Mouse (Mus musculus): ENCODE measurements at regions not wholly inside any gene's neighbourhood (a gene's known extent, or its start where the extent isn't known, plus 50 kb on each side); places are given as distances from the start of the nearest gene placed in this dataset.

DNA sequence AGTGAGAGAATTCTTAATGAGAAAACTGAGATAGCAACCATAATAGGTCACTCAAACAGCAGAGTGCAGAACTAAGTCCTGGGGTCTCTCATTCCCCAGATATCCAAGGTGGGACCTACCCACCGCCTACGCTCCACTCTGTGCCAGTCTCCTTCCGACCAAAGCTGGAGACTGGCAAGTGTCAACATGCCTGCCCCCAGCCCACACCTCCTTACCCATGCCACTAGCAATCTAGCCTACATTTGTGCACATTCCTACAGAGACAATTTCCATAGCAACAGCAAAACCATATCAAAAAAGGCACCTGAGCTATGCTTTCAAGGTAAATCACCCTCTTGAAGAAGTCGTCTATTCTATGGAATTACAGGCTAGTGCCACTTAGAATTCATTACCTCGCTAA, 97.3 kb upstream of the Ankrd1 start:
- H3K27ac ChIP-seq = no peak overlapping the region
- H3K4me1 ChIP-seq = peaks cover 21% of the 10 kb centered on the region
- 67% methylated on average over 5 of the region's 5 CpGs for WGBS
- no peaks in the 10 kb centered on the region for H3K27me3 ChIP-seq
- no peak overlapping the region for H3K4me2 ChIP-seq
- ATAC-seq (ENCODE audit: borderline replicate concordance, extremely low read depth, low FRiP score, low TSS enrichment) = no peak
- no peak overlapping the region for H3K4me3 ChIP-seq
- H3K9ac ChIP-seq = no peak overlapping the region
- H3K9me3 ChIP-seq = no peaks in the 10 kb centered on the region
- no peaks in the 10 kb centered on the region for H3K36me3 ChIP-seq

DNA sequence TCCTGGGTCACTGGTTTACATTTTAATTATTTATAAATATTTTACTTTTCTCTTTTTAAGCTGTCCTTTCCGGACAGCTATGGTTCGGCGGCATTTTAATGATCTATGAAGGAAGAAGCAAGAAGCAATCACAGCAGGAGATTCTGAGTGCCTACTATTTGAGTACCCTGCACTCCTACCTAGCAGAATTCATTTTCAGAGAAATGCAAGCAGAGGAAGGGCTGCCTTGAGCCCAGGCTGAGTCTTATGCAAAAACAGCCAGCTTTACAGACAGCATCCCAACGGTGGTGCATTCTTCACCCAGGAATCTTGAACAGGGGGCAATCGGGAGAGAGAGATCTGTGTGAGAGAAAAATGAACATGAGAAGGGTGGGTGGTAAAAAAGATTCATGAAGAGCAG, 97.7 kb upstream of the Ankrd1 start:
- ATAC-seq (ENCODE audit: borderline replicate concordance, extremely low read depth, low FRiP score, low TSS enrichment) = no peak
- Histone ChIP-seq H3K9ac (no peak overlapping the region), H3K4me1 (peaks cover 21% of the 10 kb centered on the region), H3K4me3 (no peak overlapping the region), H3K4me2 (no peak overlapping the region), H3K36me3 (no peaks in the 10 kb centered on the region), H3K27ac (no peak overlapping the region), H3K9me3 (no peaks in the 10 kb centered on the region), H3K27me3 (no peaks in the 10 kb centered on the region)
- WGBS = 59% methylated on average over 5 of the region's 5 CpGs

DNA sequence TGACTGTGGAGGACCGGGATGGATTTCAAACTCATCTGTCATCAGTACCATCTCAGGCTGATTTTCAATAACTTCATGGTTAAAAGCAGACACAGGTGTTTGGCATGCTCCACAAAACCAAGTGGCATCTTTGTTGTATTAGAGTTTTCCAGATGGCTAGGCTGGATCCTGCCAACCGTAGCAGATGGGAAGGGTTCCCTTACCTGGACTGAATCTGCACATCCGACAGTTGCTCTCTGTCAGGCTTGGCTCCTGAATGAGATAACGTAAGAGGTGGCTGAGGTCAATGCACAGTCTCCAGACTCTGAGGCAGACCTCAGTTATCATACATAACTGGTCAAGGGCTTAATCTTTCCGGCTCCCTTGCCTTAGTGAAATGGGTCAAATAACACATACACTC, 99.0 kb upstream of the Ankrd1 start:
- ATAC-seq (ENCODE audit: borderline replicate concordance, extremely low read depth, low FRiP score, low TSS enrichment) = no peak
- no peaks in the 10 kb centered on the region for H3K36me3 ChIP-seq
- WGBS = 76% methylated on average over 5 of the region's 5 CpGs

DNA sequence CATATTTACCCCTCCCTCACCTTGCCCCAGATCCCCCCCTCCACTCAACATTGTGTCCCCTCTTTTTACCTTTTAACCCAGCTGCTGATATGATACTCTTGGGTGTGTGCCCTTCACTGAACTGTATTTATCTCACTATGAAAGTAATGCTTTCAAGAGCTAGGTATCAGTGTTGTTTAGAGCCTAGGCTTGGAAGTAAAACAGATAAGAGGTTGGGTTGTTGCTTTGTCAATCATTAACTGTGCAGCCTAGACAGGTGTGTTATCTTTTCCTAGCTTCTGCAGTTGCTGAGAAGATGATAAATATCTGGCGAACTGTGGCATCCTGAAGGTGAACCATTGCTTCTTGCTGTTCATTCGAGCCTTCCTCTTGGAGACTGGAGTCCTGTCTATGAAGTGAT, 101.2 kb upstream of the Ankrd1 start:
- Histone ChIP-seq H3K4me2 (no peak overlapping the region), H3K9me3 (no peaks in the 10 kb centered on the region), H3K36me3 (no peaks in the 10 kb centered on the region), H3K27ac (no peak overlapping the region), H3K9ac (no peak overlapping the region), H3K4me1 (peaks cover 5% of the 10 kb centered on the region; the same call in 1 of the 2 replicates), H3K27me3 (no peaks in the 10 kb centered on the region), H3K4me3 (no peak overlapping the region)
- WGBS = 58% methylated on average over 2 of the region's 2 CpGs
- no peak for ATAC-seq (ENCODE audit: borderline replicate concordance, extremely low read depth, low FRiP score, low TSS enrichment)

More for the DNA sequence above, 99.0 kb upstream of the Ankrd1 start:
- H3K9me3 ChIP-seq = no peaks in the 10 kb centered on the region
- H3K9ac ChIP-seq = no peak overlapping the region
- H3K27ac ChIP-seq = no peak overlapping the region
- H3K27me3 ChIP-seq = no peaks in the 10 kb centered on the region
- H3K4me2 ChIP-seq = no peak overlapping the region
- H3K4me3 ChIP-seq = no peak overlapping the region
- H3K4me1 ChIP-seq = peaks cover 16% of the 10 kb centered on the region

DNA sequence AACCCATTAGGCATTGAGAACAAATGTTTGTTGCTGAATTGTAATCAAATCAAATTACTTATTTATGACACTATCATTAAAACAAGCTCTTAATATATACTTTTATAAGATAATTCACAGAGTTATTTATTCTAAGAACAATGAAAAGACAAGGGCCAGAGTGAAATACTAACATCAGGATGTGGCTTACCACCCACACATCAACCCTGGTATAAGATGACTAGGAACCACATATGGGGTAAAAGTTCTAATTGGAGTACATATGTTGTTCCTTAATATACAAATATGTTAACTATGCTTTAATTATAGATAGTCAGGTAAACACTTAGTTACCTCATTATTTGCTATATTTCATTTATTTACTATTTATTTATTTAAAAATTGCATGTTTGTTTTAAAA, 101.7 kb upstream of the Ankrd1 start:
- no peak overlapping the region for H3K9ac ChIP-seq
- H3K27ac ChIP-seq = no peak overlapping the region
- no peak overlapping the region for H3K4me3 ChIP-seq
- no peaks in the 10 kb centered on the region for H3K9me3 ChIP-seq
- ATAC-seq (ENCODE audit: borderline replicate concordance, extremely low read depth, low FRiP score, low TSS enrichment) = no peak
- H3K27me3 ChIP-seq = no peaks in the 10 kb centered on the region
- H3K36me3 ChIP-seq = no peaks in the 10 kb centered on the region
- H3K4me1 ChIP-seq = peaks cover 5% of the 10 kb centered on the region; the same call in 1 of the 2 replicates
- no peak overlapping the region for H3K4me2 ChIP-seq

- no peak overlapping the region for H3K4me2 ChIP-seq
- no peaks in the 10 kb centered on the region for H3K36me3 ChIP-seq
- H3K9ac ChIP-seq = no peak overlapping the region
- no peaks in the 10 kb centered on the region for H3K27me3 ChIP-seq
- no peak overlapping the region for H3K4me3 ChIP-seq
- H3K27ac ChIP-seq = no peak overlapping the region
- no peak for ATAC-seq (ENCODE audit: borderline replicate concordance, extremely low read depth, low FRiP score, low TSS enrichment)
- H3K4me1 ChIP-seq = peaks cover 9% of the 10 kb centered on the region; the same call in 1 of the 2 replicates
- H3K9me3 ChIP-seq = no peaks in the 10 kb centered on the region
- WGBS = 76% methylated on average over 3 of the region's 3 CpGs
Measured at GRCm38 (mm10) chr19:36222198-36222597, 102.3 kb upstream of the Ankrd1 start.

GRCm38 (mm10) chr19:36224518-36224917, 104.6 kb upstream of the Ankrd1 start:
- H3K36me3 ChIP-seq = no peaks in the 10 kb centered on the region
- no peaks in the 10 kb centered on the region for H3K9me3 ChIP-seq
- 37% methylated on average over 8 of the region's 8 CpGs for WGBS
- no peak overlapping the region for H3K4me2 ChIP-seq
- H3K9ac ChIP-seq = no peak overlapping the region
- ATAC-seq (ENCODE audit: borderline replicate concordance, extremely low read depth, low FRiP score, low TSS enrichment) = no peak
- peaks cover 15% of the 10 kb centered on the region; the same call in 1 of the 2 replicates for H3K4me1 ChIP-seq
- no peaks in the 10 kb centered on the region for H3K27me3 ChIP-seq
- no peak overlapping the region for H3K27ac ChIP-seq
- H3K4me3 ChIP-seq = no peak overlapping the region

GRCm38 (mm10) chr19:36225612-36226011, 105.7 kb upstream of the Ankrd1 start:
- no peak overlapping the region for H3K9ac ChIP-seq
- H3K4me2 ChIP-seq = no peak overlapping the region
- H3K36me3 ChIP-seq = no peaks in the 10 kb centered on the region
- 77% methylated on average over 2 of the region's 2 CpGs for WGBS
- H3K27me3 ChIP-seq = no peaks in the 10 kb centered on the region
- no peak overlapping the region for H3K27ac ChIP-seq
- H3K9me3 ChIP-seq = no peaks in the 10 kb centered on the region
- ATAC-seq (ENCODE audit: borderline replicate concordance, extremely low read depth, low FRiP score, low TSS enrichment) = no peak
- peaks cover 15% of the 10 kb centered on the region; the same call in 1 of the 2 replicates for H3K4me1 ChIP-seq
- H3K4me3 ChIP-seq = no peak overlapping the region

GRCm38 (mm10) chr19:36227418-36228160, 107.7 kb upstream of the Ankrd1 start:
- Histone ChIP-seq H3K4me2 (peak overlapping the region; percentile 16; the same call in 1 of the 2 replicates), H3K4me3 (no peak overlapping the region), H3K27ac (no peak overlapping the region), H3K36me3 (no peaks in the 10 kb centered on the region), H3K9me3 (no peaks in the 10 kb centered on the region), H3K27me3 (no peaks in the 10 kb centered on the region), H3K4me1 (peaks cover 15% of the 10 kb centered on the region; the same call in 1 of the 2 replicates), H3K9ac (no peak overlapping the region)
- 15% methylated on average over 17 of the region's 17 CpGs for WGBS
- ATAC-seq (ENCODE audit: borderline replicate concordance, extremely low read depth, low FRiP score, low TSS enrichment) = no peak

- H3K4me1 ChIP-seq = peaks cover 15% of the 10 kb centered on the region; the same call in 1 of the 2 replicates
- no peak overlapping the region for H3K4me3 ChIP-seq
- no peak overlapping the region for H3K9ac ChIP-seq
- ATAC-seq (ENCODE audit: borderline replicate concordance, extremely low read depth, low FRiP score, low TSS enrichment) = no peak
- H3K27me3 ChIP-seq = no peaks in the 10 kb centered on the region
- no peak overlapping the region for H3K27ac ChIP-seq
- H3K9me3 ChIP-seq = no peaks in the 10 kb centered on the region
- H3K4me2 ChIP-seq = no peak overlapping the region
- H3K36me3 ChIP-seq = no peaks in the 10 kb centered on the region
- 89% methylated on average over 3 of the region's 3 CpGs for WGBS
Measured at GRCm38 (mm10) chr19:36229315-36229714, 109.4 kb upstream of the Ankrd1 start.

DNA sequence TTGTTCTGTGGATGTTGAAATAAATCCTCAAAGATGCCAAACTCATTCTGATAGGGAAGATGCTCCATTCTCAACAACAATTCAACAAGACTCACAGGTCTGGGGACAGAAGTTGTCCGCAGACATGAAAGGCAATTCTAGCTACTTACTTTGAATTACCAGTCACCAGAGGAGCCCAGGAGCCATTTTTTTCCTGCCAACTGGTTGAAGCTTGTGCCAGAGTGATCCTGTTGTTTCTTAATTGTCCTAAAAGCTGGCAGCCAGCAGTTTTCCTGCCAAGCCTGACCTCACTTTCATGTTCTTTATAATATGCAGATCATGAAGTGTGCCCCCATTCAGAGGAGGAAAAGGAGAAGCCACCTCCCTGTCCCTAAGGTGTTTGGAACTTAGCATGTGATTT, 110.0 kb upstream of the Ankrd1 start:
- no peaks in the 10 kb centered on the region for H3K36me3 ChIP-seq
- no peak for ATAC-seq (ENCODE audit: borderline replicate concordance, extremely low read depth, low FRiP score, low TSS enrichment)
- peaks cover 14% of the 10 kb centered on the region; the same call in 1 of the 2 replicates for H3K4me1 ChIP-seq
- H3K27me3 ChIP-seq = no peaks in the 10 kb centered on the region
- H3K9ac ChIP-seq = no peak overlapping the region
- 77% methylated on average over 1 of the region's 1 CpGs for WGBS
- no peak overlapping the region for H3K4me2 ChIP-seq
- no peak overlapping the region for H3K4me3 ChIP-seq
- no peak overlapping the region for H3K27ac ChIP-seq
- H3K9me3 ChIP-seq = no peaks in the 10 kb centered on the region

- Histone ChIP-seq H3K4me1 (peaks cover 17% of the 10 kb centered on the region; the same call in 1 of the 2 replicates), H3K9me3 (no peaks in the 10 kb centered on the region), H3K27ac (no peak overlapping the region), H3K36me3 (no peaks in the 10 kb centered on the region), H3K4me2 (no peak overlapping the region), H3K27me3 (no peaks in the 10 kb centered on the region), H3K9ac (no peak overlapping the region), H3K4me3 (no peak overlapping the region)
- WGBS = 63% methylated on average over 6 of the region's 6 CpGs
- ATAC-seq (ENCODE audit: borderline replicate concordance, extremely low read depth, low FRiP score, low TSS enrichment) = no peak
Measured at GRCm38 (mm10) chr19:36235131-36235530, 113.0 kb upstream of the Pcgf5 start.

Measured in lung, embryonic 15.5 days (tissue).